Mouse (Mus musculus) common myeloid progenitor, adult 5-6 weeks (primary cell): ENCODE measurements around the gene Adgrf5. TPM values are rescaled to one million over a fixed set of nuclear protein-coding genes. Genes with fewer than 3 reads are reported as not detected.

Experiments used
- ATAC-seq: replicated peaks from 2 replicates; pipeline ENCODE4 v1.8.0; 2016; ENCODE audit warnings: low read depth, mild to moderate bottlenecking, moderate TSS enrichment, inconsistent platforms; ENCODE audit not compliant: poor library complexity, severe bottlenecking
- total RNA-seq: library from RNA; stranded (forward); fragments of 200-1000, 187-1606 nt; gene quantifications from 2 replicates; pipeline ENCODE4 v1.2.3, GENCODE M21; 2017

Adgrf5 gene
- total RNA-seq, 1 experiment from 2014 or later = not detected

DNA sequence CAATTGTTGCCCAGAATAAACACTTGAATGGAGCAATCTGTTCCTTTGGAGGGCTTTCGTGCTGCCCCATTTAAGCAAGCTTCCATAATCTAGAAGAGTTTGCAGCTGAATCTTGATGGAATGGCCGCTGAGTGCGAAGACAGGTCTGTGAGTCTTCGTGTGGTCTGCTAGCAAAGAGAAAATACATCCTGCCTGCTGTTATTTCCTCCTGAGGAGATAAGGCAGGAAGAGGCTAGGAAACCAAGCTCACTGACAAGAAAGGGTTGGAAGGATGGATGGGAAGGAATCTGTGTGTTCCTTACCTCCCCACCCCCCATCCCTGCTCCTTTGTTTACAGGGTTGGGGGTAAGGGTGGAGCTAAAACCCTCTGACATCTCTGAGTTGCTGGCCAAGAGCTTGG lies 13.8 kb downstream of the Adgrf5 start:
- ATAC-seq = no peak

GRCm38 (mm10) chr17:43376527-43376926 lies 16.3 kb downstream of the Adgrf5 start:
- 0 out of 2 replicates have a peak, but pooled peaks have one; percentile 32 for ATAC-seq

DNA sequence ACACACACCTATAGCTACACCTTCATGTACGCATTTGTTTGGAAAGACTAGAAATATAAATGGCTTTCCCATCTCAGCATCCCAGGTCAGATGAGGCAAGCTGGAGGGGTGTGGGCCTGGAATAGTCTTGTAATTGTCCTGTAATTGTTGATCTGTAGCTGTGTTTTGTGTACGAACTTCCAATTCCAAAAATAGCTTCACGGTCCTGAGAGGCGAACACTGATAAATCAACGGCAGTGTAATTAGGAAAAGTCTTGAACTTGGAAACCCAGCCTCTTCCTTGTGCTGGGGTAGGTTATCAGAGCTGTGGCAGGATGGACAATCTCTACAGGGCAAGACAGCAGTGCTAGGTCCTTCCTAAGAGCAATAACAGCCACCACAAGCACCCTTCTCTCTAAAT lies 18.5 kb downstream of the Adgrf5 start:
- no peak for ATAC-seq

DNA sequence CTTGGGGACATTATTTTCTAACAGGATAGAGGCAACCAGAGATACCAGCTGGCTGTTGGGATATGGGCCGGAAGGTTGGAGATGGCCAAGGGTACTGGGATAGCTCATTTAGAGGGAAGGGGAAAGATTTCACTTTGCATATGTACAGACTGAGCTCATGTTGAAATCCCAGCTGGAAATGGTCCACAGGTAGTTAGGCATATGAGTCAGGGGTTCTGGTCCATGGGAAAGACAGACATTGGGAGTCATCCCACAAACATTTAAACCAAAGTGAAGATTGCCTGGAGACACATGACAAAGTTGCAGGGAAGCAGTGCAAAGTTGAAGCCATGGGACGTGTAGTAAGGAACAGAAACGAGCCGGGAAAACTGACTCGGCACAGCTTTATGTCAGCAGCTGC lies 26.1 kb downstream of the Adgrf5 start:
- ATAC-seq = no peak

DNA sequence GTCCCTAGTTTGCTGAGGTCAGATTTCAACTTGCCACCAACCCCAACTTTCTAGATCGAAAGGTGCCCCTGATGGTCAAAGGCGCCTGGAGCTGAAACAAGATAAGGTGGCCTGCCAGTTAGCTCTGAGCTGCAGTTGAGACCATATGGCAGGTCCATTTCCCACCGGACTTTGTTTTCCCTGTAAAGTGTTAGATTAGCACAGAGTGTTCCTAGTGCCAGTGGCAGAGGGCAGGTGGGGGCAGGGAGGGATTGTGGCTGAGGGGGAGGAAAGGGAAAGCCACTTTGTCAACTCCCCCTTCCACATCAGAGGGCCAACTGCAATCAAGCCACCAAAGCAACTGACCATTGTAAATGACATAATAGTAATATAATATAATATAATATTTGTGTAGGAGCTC lies 26.9 kb downstream of the Adgrf5 start:
- ATAC-seq = no peak

GRCm38 (mm10) chr17:43389256-43389655 lies 29.0 kb downstream of the Adgrf5 start:
- no peak for ATAC-seq

GRCm38 (mm10) chr17:43392191-43392590 lies 31.9 kb downstream of the Adgrf5 start:
- no peak for ATAC-seq

GRCm38 (mm10) chr17:43393669-43394068 lies 33.4 kb downstream of the Adgrf5 start:
- ATAC-seq = no peak

GRCm38 (mm10) chr17:43395400-43396258 lies 35.4 kb downstream of the Adgrf5 start:
- ATAC-seq = peak; percentile 76

DNA sequence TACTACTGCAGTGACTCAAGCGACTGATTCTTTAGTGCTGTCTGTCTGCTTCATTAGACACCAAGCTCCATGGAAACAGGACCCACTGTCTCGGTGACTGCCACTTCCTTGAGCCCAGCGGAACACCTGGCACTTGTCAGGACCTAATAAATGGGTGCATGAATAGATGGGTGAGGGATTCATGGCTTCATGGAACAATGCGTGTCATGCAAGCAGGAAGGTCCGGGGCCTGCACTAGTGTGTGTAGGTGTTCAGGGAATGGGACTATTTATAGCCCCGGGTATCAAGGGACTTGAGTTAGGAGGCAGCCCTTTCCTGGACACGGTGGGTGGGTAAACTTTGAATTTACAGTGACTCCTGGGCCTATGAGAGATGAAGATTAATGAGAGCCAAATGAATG lies 38.4 kb downstream of the Adgrf5 start:
- no peak for ATAC-seq

- ATAC-seq = no peak
These were observed 38.9 kb downstream of the Adgrf5 start for GRCm38 (mm10) chr17:43399151-43399550.

DNA sequence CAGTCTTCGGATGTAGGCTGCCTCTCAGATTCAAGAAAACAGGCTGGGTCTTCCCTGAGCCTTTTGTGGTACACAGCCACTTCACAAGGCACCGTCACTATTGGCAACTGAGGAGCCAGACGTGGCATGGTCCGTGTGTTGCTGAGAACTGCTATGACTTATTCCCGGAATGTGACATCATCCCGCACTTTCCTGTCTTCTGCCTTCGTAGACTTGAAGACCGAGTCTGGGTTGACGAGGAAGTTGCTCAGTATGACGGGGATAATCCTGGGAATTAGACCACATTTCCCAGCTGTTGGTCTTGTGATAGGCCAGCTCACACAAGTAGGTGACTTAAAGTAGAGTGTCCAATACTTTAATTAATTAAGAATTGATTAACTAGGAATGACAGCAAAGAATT lies 40.2 kb downstream of the Adgrf5 start:
- ATAC-seq = no peak

- no peak for ATAC-seq
These were observed 43.6 kb downstream of the Adgrf5 start for GRCm38 (mm10) chr17:43403851-43404250.

DNA sequence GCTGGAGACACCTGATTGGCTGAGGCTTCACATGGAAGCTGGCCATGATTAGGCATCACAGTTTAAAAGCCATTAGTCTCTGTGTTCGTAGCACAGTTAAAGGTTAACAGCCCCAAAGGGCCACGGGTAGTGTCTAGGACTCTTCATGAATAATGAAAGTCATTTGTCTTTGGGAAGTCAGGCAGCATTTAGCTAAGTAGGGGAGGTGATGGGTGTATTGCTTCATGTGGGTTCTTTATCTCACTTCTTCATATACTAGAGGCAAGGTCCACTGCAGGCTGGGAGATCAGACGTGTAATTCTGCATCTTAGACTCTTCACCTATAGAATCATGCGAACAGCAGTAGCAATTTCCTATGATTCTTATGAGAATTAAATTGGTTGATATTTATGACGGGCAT lies 44.2 kb downstream of the Adgrf5 start:
- ATAC-seq = no peak

DNA sequence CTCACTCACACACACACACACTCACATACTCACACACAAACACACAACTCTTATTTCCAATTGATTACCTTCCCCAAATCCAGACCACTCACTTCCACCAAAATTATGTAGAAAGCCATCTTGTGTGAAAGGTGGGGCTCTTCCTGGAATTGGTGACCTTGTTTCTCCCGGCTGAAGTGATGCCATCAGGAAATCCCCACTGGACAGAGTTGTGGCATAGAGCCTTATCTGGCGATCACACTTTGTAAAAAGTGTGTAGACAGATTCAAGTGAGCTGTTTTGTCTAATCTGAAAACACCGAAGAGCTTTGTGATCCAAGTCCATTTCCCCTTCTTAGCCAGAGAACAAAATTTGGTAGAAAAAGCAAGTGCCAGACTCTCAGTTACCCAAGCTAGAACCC lies 46.1 kb downstream of the Adgrf5 start:
- ATAC-seq = no peak

- peak; percentile 39; the same call in 1 of the 2 replicates for ATAC-seq
These were observed 47.3 kb downstream of the Adgrf5 start for GRCm38 (mm10) chr17:43407548-43407947.

GRCm38 (mm10) chr17:43413182-43413581 lies 52.9 kb downstream of the Adgrf5 start:
- ATAC-seq = no peak

GRCm38 (mm10) chr17:43419204-43419603 lies 59.0 kb downstream of the Adgrf5 start:
- no peak for ATAC-seq

DNA sequence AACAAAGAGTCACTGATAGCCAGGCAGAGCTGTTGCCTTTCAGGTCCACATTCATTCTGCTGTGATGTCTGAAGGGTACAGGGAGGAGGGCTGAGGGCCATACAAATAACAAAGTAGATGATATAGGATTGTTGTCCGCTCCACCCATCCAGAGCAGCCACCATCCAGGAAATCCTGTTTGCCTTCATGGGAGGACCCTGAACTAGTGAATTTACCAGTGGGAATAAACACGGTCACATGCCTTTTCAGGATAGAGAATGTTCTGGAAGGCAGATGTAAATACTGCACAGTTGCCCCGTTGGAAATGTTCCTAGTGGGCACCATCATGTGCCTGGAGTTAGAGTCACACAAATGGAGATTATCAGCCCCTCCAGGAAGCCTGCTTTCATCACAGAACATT lies 60.1 kb downstream of the Adgrf5 start:
- ATAC-seq = no peak

- no peak for ATAC-seq
These were observed 63.7 kb downstream of the Adgrf5 start for GRCm38 (mm10) chr17:43423953-43424352.

GRCm38 (mm10) chr17:43431692-43432091 lies 71.4 kb downstream of the Adgrf5 start:
- ATAC-seq = no peak

- no peak for ATAC-seq
These were observed 74.2 kb downstream of the Adgrf5 start for GRCm38 (mm10) chr17:43434485-43434884.
